Mouse (Mus musculus) mouse embryonic stem cell (cell line): ENCODE measurements around the gene Gm20894.
"Not testable (repeated sequence)": the region's sequence is repeated elsewhere in the genome, so short reads cannot be mapped to it uniquely, and the experiment has no call there.

Source experiments
- in situ Hi-C, 2 experiments: fragments of 300-500 bp; cut with MboI; formaldehyde crosslinking; loops; 1 replicate in 1 of 2; 3 replicates in 1 of 2; pipeline ENCODE4 v1.14.3; 2019 to 2020; ENCODE audit warnings: low sequenced_read_pairs in 2 of 2, low pct_unique_long_range_greater_than_20kb in 1 of 2, mixed read lengths in 1 of 2; ENCODE audit not compliant: unreplicated experiment in 1 of 2

Gene Gm20894

GRCm38 (mm10) chrY:28271412-28271811, at the start of gene Gm20894:
TSS of gene Gm20894 (minus strand) at chrY:28271512.
- in situ Hi-C loops, result not testable (repeated sequence)
